ENCODE assay signal across 10 mouse cellular contexts in the genomic region with DNA sequence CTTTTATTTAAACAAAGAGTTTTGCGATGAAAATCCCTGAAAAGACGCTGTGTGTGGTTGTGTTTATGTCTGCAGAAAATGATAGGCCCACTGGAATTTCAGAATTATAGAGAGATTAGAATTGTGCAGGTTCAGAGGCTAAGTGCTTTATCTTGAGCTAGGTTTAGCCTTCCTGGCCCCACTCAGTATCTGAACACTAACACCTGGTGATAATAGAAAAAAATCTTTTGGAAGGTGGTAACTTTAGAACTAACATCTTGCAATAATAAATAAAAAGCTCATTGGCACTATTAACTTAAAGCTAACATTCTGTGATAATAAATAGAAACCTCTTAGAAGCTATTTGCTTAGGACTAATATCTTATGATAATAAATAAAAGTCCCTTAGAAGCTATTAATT.
"Had no signal": no experiment of that assay in that cellular context is flagged by ENCODE, and none has a peak within 500 bp of the region (broad histone marks: within the 10 kb centered on the region; RNA-seq: fewer than 3 reads in every experiment).

No protein-coding gene starts in this region.

- H3K36me3 ChIP-seq: limb, embryonic 12.5 days; limb, embryonic 15.5 days; midbrain, embryonic 13.5 days; neural tube, embryonic 13.5 days; stomach, embryonic 15.5 days had no signal

- H3K27me3 ChIP-seq: limb, embryonic 12.5 days; limb, embryonic 15.5 days; midbrain, embryonic 13.5 days; neural tube, embryonic 13.5 days; stomach, embryonic 15.5 days had no signal

- H3K4me1 ChIP-seq: limb, embryonic 12.5 days; limb, embryonic 15.5 days; stomach, embryonic 15.5 days had no signal

- ATAC-seq: inflammation-experienced regulatory T-cells, adult 6 months had no signal

- H3K9me3 ChIP-seq: limb, embryonic 12.5 days; limb, embryonic 15.5 days; midbrain, embryonic 13.5 days; neural tube, embryonic 13.5 days; stomach, embryonic 15.5 days had no signal

- H3K27ac ChIP-seq: limb, embryonic 15.5 days; macrophage; neural tube, embryonic 13.5 days had no signal

- DNase-seq: right cerebral cortex, postnatal 25 days; spleen, adult 18-20 months; thymus, postnatal 25 days had no signal

- H3K9ac ChIP-seq: limb, embryonic 15.5 days; midbrain, embryonic 13.5 days; stomach, embryonic 15.5 days had no signal
